Mouse (Mus musculus) embryonic facial prominence, embryonic 11.5 days (tissue): Measurements from ENCODE around the gene Klb. TPM values are rescaled to one million over a fixed set of nuclear protein-coding genes. Genes with fewer than 3 reads are reported as not detected.

ENCODE experiments used
- polyA plus RNA-seq: library from polyadenylated mRNA; unstranded; fragments of >200 nt; fragmentation: Nextera tagmentation; extraction: Ambion mirVana; gene quantifications from 2 replicates; pipeline ENCODE4 v1.2.1, GENCODE M21; 2014

The Klb gene
- polyA plus RNA-seq, 1 experiment from 2014 or later = not detected

Other genes with a start within 250 kb of the Klb start
- 13.5 and 14.9 TPM in 2 replicates for gene Klhl5, start 240.8 kb upstream of the Klb start, polyA plus RNA-seq
- gene Wdr19, start 148.6 kb upstream of the Klb start, polyA plus RNA-seq = 13.6 and 14.1 TPM in 2 replicates
- gene Rfc1, start 12.6 kb upstream of the Klb start, polyA plus RNA-seq = 125 and 131 TPM in 2 replicates
- 1,036 and 1,093 TPM in 2 replicates for gene Rpl9, start 43.1 kb downstream of the Klb start, polyA plus RNA-seq
- gene Lias, start 43.2 kb downstream of the Klb start, polyA plus RNA-seq = 70.4 and 70.6 TPM in 2 replicates
- 104 and 112 TPM in 2 replicates for gene Ugdh, start 87.6 kb downstream of the Klb start, polyA plus RNA-seq
- gene Gm43552, start 144.5 kb downstream of the Klb start, polyA plus RNA-seq = not detected in 2 replicates
- 77.6 and 82.5 TPM in 2 replicates for gene Smim14, start 188.9 kb downstream of the Klb start, polyA plus RNA-seq
- gene Ube2k, start 188.9 kb downstream of the Klb start, polyA plus RNA-seq = 164 and 170 TPM in 2 replicates